Mouse (Mus musculus): ENCODE measurements around the gene Dcakd. TPM values are rescaled to one million over a fixed set of nuclear protein-coding genes. Genes with fewer than 3 reads are reported as not detected.
"Not testable (repeated sequence)": the region's sequence is repeated elsewhere in the genome, so short reads cannot be mapped to it uniquely, and the experiment has no call there.

The Dcakd gene
- total RNA-seq, 2 experiments from 2014 or later: 16.2 to 19.8 TPM

DNA sequence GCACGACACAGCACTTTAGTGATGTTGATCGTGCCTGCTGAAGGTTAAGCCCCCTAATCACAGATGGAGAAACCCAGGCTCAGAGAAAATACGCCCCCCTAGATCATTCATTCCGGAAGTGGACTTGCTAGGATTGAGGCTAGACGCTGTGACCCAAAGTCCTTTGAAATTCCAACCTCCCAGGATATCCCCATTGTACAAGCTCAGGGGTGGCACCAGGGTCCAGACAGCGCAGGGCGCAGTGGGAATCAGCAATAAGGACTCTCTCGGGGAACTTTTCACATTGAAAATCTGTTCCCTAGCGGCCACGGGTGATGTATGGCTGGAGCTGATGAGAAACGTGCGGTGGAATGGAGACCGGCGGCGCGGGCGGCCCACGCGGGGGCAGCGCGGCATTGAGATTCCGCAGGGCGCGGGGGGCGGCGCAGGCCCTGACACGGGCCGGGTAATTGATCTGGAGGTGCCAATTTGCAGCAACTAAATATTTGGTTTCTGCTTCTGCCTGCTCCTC is 38.4 kb downstream of the Dcakd start:
- intact Hi-C loops (cut with DNase I): no loop called here
- no peak for DNase-seq

DNA sequence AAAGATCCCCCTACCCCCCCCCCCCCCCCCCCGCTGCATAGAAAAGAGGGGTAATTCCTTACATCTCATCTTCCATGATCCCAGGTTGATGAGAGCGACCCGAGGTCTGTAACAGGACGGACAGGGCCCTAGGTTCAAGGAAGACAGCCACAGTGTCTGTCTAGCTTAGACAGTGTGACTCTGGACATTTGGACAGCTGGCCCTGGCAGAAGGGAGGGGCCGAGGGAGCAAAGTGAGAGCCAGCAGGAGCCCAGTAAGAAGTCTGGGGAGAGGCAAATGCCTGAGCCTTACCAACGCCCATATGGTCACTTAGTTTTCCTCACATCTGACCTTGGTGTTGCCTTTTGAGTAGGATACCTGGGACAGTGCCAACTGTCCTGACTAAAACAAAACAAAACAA is 43.0 kb downstream of the Dcakd start:
- no peak for DNase-seq
- intact Hi-C loops (cut with DNase I): no loop called here

DNA sequence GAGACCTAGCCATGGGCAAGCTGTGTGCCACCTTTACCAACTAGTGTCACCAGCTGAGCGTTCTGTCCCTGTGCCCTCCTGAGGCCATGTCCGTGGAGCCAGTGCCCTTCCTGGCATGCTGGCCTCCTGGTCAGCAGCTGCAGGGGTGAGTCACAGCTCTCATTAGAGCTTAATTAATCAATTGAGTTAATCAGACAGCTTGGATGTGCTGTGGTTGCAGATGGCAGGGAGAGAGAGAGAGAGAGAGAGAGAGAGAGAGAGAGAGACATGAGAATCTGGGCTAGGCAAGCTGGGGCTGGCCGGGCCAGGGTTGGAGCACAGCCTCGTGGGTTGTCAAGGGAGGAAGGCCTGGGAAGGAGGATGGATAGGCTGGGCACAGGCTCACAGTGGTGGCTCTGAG is 43.5 kb downstream of the Dcakd start:
- intact Hi-C loops (cut with DNase I): no loop called here
- DNase-seq: no peak

DNA sequence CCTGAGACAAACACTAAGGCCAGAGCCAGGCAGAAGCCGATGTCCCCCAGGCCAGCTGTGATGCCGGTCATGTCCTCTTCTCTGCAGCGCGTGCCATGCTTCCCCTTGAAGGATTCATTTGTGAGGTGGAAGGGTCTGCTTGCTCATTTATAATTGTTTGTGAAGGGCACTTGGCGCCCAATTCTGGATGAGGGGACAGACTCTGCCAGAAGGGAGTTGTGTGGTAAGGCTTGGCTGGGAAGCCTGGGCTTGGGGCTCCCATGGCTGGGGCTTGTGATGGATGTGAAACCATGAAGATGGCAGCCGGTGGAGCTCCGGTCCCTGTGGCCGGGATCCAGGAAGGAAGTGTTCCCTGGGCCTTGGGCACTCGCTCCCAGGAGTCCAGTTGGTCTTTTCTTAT is 44.0 kb downstream of the Dcakd start:
- DNase-seq: no peak
- intact Hi-C loops (cut with DNase I): no loop called here

DNA sequence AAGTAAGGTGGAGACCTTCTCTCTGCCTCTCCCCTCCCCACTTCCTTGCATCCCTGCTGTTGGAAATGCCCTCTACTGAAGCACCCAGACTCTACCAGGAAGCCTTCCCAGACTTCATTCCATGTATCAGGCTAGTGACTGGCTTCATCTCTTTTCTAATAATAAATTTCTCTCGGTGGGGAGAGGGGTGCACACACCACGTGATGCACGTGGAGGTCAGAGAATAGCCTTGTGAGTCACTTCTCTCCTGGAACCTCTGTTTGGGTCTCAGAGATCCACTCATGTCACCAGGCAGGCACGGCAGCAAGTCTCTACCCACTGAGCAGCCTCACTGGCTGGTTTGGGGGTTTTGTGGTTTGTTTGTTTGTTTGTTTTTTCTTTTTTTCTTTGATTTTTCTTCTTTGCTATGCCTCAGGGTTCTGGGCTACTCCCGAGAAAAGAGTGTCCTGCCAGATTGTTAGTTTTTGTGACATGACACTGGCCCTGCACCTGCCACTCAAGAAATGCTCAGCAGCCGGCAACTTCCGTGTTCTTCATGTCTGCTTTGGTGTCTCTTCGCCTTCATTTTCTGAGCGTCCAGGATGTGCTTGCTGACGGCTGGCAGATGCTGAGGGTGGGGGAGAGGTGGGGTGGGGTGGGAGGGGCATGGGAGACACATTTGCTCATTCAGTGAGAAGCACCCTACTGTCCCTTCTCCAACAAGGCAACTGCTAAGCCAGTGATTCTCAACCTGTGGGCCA is 46.8 kb downstream of the Dcakd start:
- intact Hi-C loops (cut with DNase I): no loop called here
- DNase-seq: no peak

DNA sequence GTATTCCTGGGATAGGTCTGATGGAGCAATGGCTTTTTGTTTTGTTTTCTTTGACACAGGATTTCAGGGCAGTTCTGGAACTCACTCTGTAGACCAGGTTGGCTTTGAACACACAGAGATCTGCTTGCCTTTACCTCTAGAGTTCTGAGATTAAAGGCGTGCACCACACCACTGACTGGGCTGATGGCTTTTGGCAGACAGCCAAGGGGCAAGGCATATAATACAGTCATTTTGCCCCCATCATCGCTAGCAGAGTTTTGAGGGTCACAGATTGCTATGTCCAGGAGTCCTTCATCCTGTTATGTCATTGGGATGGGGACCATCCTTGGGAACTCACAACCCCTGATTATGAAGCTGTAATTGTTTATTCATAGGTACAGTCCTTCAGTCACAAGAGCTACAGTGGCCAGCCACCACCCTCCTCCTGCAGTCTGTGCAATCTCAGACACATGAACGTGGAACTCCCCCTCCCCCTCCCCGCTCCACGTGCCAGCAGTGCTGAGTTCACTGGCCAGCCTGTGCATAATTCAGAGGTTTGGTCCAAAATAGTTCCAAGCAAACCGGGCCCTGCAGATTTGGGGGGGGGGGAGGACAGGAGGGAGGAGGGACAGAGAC is 50.0 kb downstream of the Dcakd start:
- intact Hi-C loops (cut with DNase I): no loop called here
- no peak for DNase-seq

DNA sequence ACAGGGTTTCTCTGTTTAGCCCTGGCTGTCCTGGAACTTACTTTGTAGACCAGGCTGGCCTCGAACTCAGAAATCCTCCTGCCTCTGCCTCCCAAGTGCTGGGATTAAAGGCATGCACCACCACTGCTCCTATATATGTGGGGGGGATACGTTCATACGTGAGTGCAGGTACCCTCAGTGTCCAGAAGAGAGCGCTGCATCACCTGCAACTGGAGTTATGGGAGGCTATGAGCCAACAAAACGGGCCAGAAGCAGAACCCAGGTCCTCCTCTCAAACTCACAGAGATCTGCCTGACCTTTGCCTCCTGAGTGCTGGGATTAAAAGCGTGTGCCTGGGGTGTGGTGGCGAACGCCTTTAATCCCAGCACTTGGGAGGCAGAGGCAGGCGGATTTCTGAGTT is 52.2 kb downstream of the Dcakd start:
- intact Hi-C loops (cut with DNase I); DNase-seq: not testable (repeated sequence)

DNA sequence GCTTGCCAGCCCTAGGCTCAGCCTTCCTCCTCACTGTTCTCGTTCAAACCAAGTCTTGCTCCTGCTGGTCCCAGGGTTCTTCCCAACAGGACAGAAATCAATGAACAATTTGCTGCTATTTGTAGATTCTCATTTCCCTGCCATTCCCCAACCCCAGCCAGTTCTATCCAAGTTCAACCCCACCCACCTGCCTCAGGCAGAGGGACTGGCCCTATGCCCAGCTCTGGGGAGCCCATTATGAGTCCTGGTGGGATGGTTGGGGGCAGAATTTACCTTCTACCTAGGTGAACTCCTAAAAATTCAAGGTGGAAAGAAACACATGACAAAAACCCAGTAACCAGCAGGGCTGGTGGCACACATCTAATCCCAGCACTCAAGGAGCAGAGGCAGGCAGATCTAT is 55.8 kb downstream of the Dcakd start:
- intact Hi-C loops (cut with DNase I): no loop called here
- no peak for DNase-seq

DNA sequence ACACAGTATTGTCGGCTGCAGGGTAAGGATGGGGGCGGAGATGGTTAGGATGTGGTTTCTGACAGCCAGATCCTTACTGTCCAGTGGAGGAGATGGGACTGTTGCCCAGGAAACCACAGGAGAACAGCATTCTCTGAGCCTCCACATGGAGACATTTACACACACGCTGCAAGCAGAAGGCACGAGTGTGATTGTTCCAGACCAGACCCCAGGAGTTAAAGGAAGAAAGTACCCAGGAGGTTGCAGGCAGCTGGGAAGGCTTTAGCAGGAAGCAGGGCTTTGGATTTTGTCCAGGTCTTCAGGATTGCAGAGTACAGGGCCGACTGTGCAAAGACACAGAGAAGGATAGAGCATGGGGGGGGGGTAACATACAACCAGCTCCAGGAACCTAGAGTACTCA is 56.5 kb downstream of the Dcakd start:
- intact Hi-C loops (cut with DNase I): no loop called here
- no peak for DNase-seq

DNA sequence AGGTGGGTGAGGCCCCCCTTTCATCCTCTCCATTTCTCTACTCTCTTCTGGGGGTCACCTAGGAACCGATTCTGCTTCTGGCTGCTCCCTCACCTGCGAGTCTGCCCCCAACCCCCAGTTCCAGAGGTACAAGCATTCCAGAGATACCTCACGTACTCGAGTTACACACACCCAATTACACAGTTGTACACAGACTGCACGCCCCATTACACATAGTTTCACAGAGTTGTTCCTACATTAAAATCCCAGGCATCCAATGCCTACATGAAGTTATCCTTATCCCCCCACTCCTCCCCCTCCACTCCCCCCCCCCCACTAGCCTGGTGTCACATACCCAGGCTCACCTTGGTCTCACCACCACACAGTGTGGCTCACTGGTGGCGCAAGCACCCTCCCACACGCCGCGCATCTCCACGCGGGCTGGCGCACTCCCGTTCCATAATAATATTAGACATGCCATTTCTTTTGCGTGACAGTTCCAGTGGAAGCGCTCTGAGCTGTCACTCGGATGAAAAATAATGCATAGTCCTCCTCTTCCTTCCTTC is 63.5 kb downstream of the Dcakd start:
- DNase-seq: no peak
- intact Hi-C loops (cut with DNase I): no loop called here

DNA sequence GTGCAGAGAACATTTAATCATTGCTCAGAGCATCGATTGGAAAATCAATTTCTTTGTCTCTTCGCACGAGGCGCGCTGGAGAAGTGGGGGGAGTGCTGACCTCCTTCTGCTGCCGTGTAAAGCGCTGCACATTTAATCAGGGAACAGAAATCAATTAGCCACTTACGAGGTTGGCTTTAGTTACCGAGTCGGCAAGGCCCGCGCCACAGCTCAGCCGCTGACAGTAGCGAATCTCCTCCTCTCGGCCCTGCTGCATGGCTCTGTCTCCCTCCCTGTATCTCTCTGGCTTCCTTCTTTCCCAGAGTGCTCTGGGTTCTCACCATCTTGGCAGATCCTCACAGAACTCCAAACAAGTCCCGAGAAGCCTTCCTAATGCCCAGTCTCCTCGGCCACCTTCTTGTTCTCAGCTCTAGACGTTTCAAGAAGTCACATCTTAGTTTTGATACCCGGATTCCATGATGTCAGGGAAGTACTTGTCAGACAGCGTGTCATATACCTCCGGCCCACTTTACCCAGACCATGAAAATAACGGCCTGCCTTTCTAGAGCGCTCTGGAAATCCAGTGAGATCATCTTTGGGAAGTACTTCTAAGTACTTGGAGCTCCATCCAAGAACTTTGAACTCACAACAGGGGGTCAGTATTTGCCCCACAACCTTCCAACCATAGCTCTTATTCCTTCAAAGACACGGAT is 64.1 kb downstream of the Dcakd start:
- no peak for DNase-seq
- intact Hi-C loops (cut with DNase I): no loop called here

DNA sequence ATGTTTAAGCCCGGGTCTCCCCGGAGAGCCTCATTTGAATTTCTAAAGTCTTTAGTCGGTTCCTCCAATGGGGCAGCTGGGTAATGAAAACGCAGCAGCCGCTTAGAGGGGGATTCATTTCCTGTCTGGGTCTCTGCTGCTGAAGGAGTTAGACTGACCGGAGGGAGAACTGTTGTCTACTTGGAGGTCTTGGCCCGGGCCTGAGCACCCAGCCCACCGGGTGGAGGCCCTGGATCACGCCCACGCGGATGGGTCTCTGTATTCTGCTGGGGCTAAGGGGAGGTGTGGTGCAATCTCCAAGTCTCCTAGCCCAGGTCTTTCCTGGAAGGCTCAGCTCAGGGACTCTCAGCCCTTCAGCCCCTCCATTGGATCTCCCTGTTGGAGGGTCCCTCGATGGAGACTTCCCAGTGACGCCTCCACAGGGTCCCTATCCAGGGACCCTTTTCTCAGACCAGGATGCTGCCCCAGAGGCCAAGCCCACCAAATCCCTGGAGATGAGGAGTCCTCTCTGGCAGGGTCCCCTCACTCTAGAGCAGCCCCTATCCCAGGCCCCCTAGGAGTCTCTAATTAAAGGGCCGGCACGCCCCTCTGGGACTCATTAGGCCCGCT is 64.8 kb downstream of the Dcakd start:
- intact Hi-C loops (cut with DNase I): no loop called here
- no peak for DNase-seq

DNA sequence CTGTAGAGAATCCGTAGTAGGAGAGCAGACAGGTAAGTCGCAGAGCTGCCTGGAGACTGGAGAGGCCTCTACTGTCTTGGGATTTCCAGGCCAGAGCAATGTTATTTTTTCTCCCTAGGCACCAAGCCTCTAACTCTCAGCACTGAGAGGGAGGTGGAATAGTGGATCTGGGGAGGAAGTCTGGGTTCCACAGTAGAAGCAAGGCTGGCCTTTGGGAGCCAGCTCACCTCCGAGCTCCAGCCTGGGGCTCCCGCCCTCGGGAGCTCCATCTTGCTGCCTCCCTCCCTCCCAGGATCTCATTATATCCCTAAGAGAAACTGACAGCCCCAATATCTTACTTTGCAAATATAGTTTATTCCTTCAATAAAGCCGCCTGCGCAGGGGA is 65.3 kb downstream of the Dcakd start:
- no peak for DNase-seq

DNA sequence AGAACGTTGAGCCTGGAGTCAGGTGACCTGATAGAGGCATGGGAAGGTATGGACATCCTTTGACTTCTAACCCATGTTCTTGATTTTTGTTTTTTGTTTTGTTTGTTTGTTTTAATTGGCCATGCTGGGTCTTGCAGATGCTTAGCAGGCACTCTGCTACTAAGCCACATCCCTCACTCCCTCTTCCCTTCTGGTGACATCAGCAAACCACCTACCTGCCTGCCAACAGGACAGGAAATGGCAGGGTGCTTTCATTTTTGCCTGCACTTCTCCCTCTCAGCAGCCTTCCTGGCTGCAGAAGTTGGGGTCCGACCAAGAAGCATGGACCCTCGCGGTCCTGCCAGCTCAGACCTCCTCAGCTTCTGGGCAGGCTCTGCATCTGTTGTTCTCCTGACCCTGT is 67.1 kb downstream of the Dcakd start:
- intact Hi-C loops (cut with DNase I): no loop called here

More for the DNA sequence above, 65.3 kb downstream of the Dcakd start:
- intact Hi-C loops (cut with DNase I): no loop called here

DNA sequence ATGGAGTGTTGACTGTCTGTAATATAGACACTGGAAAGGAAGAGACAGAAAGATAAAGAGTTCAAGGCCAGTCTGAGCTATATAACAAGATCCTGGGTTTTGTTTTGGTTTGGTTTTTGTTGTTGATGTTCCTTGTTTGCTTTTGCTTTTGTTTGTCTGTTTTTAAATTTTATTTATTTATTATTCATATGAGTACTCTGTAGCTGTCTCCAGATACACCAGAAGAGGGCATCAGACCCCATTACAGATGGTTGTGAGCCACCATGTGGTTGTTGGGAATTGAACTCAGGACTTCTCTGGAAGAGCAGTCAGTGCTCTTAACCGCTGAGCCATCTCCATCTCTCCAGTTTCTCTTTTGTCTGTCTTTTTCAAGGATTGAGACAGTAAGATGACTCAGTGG is 69.3 kb downstream of the Dcakd start:
- intact Hi-C loops (cut with DNase I): no loop called here
- no peak for DNase-seq

More for the DNA sequence above, 67.1 kb downstream of the Dcakd start:
- DNase-seq: no peak

DNA sequence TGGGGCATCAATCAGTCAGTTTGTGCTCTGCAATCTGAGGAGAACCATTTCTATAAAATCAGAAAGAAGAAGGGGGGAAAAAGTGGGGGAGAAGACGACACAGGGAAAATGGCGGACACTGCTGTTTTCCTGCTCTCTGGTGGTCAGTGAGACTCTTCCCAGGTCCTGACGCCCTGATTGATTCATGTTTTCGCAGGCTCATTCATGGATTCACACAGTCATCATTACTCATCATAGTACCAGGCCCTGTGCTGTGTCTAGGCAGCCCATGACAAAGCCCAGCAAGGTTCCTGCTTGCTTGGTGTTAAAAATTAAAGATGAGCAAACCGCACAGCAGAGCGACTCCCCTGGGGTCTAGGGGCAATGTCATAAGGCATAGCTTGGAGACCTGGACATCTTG is 69.7 kb downstream of the Dcakd start:
- no peak for DNase-seq
- intact Hi-C loops (cut with DNase I): no loop called here

DNA sequence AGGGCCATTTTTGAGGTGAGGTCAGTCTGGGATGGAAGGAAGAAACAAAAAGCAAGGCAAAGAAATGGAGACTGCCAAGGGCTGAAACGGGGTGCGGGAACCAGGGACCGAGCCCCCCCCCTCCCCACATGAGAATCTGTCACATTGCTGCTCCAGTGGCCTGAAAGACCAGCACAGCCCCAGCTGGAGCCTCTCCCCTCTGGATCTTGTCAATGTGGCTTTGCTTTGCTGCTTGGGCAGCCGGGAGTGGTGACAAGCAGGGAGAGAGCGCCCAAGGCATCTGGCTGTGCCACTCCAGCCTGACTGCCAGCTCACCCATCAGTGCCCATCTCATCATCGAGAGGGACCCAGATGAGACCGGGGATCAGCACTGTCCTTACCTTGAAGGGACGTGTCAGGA is 70.4 kb downstream of the Dcakd start:
- intact Hi-C loops (cut with DNase I): no loop called here
- DNase-seq: no peak

DNA sequence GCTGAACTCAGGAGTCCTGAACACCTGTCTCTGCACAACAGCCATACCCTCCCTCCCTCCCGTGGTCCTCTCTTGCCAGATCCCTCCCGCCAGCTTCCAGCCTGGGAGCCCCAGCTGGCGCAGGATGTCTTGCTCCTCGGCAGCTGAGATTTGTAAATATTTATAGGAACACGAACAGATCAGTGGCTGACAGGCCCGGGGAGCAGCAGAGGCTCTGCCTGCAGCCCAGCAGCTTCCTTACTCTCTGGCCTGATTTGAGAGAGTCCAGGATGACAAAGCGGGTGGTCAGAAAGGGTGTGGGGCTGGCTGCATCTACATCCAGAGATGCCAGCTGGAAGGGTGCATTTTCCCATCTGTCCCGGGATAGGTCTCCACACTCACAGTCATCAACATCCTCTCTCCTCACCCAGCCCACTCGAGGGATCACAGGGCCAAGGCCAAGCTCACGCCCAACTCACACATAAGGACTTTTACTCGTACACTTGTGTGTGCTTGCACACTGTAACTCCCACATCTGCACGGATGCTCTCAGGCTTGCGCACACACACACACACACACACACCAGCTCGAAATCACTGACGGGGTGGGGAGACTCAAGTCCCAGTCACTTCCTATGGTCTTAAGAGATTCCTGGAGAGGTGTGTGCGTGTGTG is 71.0 kb downstream of the Dcakd start:
- intact Hi-C loops (cut with DNase I): no loop called here
- DNase-seq: no peak

DNA sequence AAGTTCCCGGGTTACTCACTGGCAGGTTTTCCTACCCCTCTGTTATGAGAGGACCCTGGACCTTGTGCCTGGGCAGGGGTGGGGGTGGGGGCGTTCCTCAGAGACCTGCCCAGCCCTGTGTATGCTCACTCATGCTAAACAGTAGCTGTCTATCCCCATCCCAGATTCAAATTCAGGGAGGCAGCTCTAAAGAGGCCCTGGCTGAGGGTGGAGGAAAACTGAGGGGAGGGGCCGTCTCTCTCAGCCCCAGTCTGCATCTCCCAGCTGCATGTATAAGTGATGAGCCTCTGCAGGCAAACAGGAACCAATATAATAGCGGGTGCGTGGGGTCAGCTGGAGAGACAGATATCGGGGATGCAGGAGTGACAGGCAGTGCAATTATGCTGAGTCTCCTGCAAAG is 75.2 kb downstream of the Dcakd start:
- intact Hi-C loops (cut with DNase I): no loop called here
- DNase-seq: no peak

All from gastrocnemius, postnatal 36 days (tissue).